Mouse (Mus musculus) CH12.LX (cell line): ENCODE measurements around the gene Tacc2. TPM values are rescaled to one million over a fixed set of nuclear protein-coding genes. Genes with fewer than 3 reads are reported as not detected.

Source experiments
- DNase-seq: peaks from one replicate; pipeline ENCODE4 v3.0.0-alpha.2; 2013; ENCODE audit errors: extremely low read depth
- H3K27ac ChIP-seq: 2 replicates; pipeline ENCODE4 v1.5.1; 2012; ENCODE audit warnings: low read depth, mild to moderate bottlenecking, control low read depth, moderate library complexity; ENCODE audit not compliant: insufficient read depth
- H3K27me3 ChIP-seq: replicated peaks from 2 replicates; pipeline ENCODE3; 2012; ENCODE audit warnings: inconsistent platforms
- H3K36me3 ChIP-seq, 2 experiments: replicated peaks in 1 of 2; 2 replicates each; pipeline versions ENCODE3 to v1.6.1; 2012; ENCODE audit warnings: inconsistent platforms in 1 of 2, low read length in 1 of 2, mild to moderate bottlenecking in 1 of 2, mixed read lengths in 1 of 2, moderate library complexity in 1 of 2; ENCODE audit not compliant: control insufficient read depth in 1 of 2, insufficient read depth in 1 of 2
- H3K4me1 ChIP-seq, 2 experiments: 2 replicates each; pipeline ENCODE4 v1.6.1; 2012; ENCODE audit warnings: inconsistent platforms in 1 of 2, moderate library complexity in 1 of 2; ENCODE audit not compliant: insufficient read depth in 2 of 2, control insufficient read depth in 1 of 2
- H3K4me2 ChIP-seq: 2 replicates; pipeline ENCODE4 v1.6.1; 2012; ENCODE audit warnings: low read depth, mild to moderate bottlenecking, control low read depth; ENCODE audit not compliant: poor library complexity, insufficient read depth, severe bottlenecking
- H3K4me3 ChIP-seq, 3 experiments: fragments of 150-350 bp in 1 of 3; sonication (generic) in 1 of 3; replicated peaks in 1 of 3; 2 replicates each; pipeline versions ENCODE3 to v1.5.1; 2011 to 2012; ENCODE audit warnings: low read depth in 2 of 3, low read length in 2 of 3, mild to moderate bottlenecking in 2 of 3, moderate library complexity in 2 of 3, control low read depth in 1 of 3, improper control_type of control experiment in 1 of 3, inconsistent platforms in 1 of 3, mixed read lengths in 1 of 3; ENCODE audit not compliant: poor library complexity in 1 of 3
- H3K79me2 ChIP-seq: replicated peaks from 2 replicates; pipeline ENCODE4 v1.6.1; 2012; ENCODE audit warnings: mild to moderate bottlenecking, moderate library complexity; ENCODE audit not compliant: control insufficient read depth, poor library complexity, insufficient read depth, severe bottlenecking; ENCODE audit errors: extremely low read depth
- H3K9ac ChIP-seq: 2 replicates; pipeline ENCODE4 v1.6.1; 2012; ENCODE audit warnings: low read depth, mild to moderate bottlenecking, control low read depth, moderate library complexity; ENCODE audit not compliant: insufficient read depth
- H3K9me3 ChIP-seq: replicated peaks from 2 replicates; pipeline ENCODE3; 2012; ENCODE audit warnings: low read length, inconsistent platforms, mixed read lengths
- CTCF ChIP-seq, 2 experiments: IDR thresholded peaks in 1 of 2; conservative IDR thresholded peaks in 1 of 2; 2 replicates each; pipeline ENCODE4 v1.5.1; 2011 to 2012; ENCODE audit warnings: low read depth in 2 of 2, low read length in 2 of 2, improper control_type of control experiment in 1 of 2, inconsistent platforms in 1 of 2, mild to moderate bottlenecking in 1 of 2, moderate library complexity in 1 of 2
- E2F4 ChIP-seq: IDR thresholded peaks from 2 replicates; pipeline ENCODE4 v1.6.1; 2011; ENCODE audit warnings: low read depth, low read length, improper control_type of control experiment; ENCODE audit not compliant: insufficient replicate concordance
- GABPA ChIP-seq: IDR thresholded peaks from 2 replicates; pipeline ENCODE4 v1.6.1; 2012; ENCODE audit warnings: low read depth, low read length, improper control_type of control experiment, inconsistent platforms; ENCODE audit not compliant: insufficient replicate concordance
- HCFC1 ChIP-seq: IDR thresholded peaks from 2 replicates; pipeline ENCODE4 v1.6.1; 2012; ENCODE audit warnings: low read depth, mild to moderate bottlenecking, inconsistent platforms, low read length, improper control_type of control experiment
- IRF4 ChIP-seq: IDR thresholded peaks from 2 replicates; pipeline ENCODE4 v1.6.1; 2014; ENCODE audit warnings: low read depth, mild to moderate bottlenecking, inconsistent platforms, low read length, improper control_type of control experiment
- JUN ChIP-seq: IDR thresholded peaks from 2 replicates; pipeline ENCODE4 v1.6.1; 2011; ENCODE audit warnings: low read depth, mild to moderate bottlenecking, low read length, improper control_type of control experiment, moderate library complexity; ENCODE audit not compliant: insufficient read depth
- MXI1 ChIP-seq: IDR thresholded peaks from 2 replicates; pipeline ENCODE4 v1.6.1; 2011; ENCODE audit warnings: mild to moderate bottlenecking, low read depth, low read length, improper control_type of control experiment
- NRF1 ChIP-seq: IDR thresholded peaks from 2 replicates; pipeline ENCODE4 v1.6.1; 2014; ENCODE audit warnings: low read depth, mild to moderate bottlenecking, inconsistent platforms, low read length, improper control_type of control experiment, moderate library complexity
- POLR2A ChIP-seq: IDR thresholded peaks from 2 replicates; pipeline ENCODE4 v1.6.1; 2011; ENCODE audit warnings: low read depth, mild to moderate bottlenecking, improper control_type of control experiment, low read length
- RCOR1 ChIP-seq: conservative IDR thresholded peaks from 2 replicates; pipeline ENCODE4 v1.6.1; 2012; ENCODE audit warnings: low read depth, mild to moderate bottlenecking, inconsistent platforms, low read length, improper control_type of control experiment
- TCF12 ChIP-seq: IDR thresholded peaks from 2 replicates; pipeline ENCODE4 v1.6.1; 2014; ENCODE audit warnings: low read depth, mild to moderate bottlenecking, inconsistent platforms, low read length, improper control_type of control experiment
- USF1 ChIP-seq: IDR thresholded peaks from 2 replicates; pipeline ENCODE4 v1.6.1; 2014; ENCODE audit warnings: low read depth, mild to moderate bottlenecking, inconsistent platforms, low read length, improper control_type of control experiment
- ZKSCAN1 ChIP-seq: IDR thresholded peaks from 2 replicates; pipeline ENCODE4 v1.6.1; 2012; ENCODE audit warnings: low read depth, inconsistent platforms, low read length, improper control_type of control experiment, borderline replicate concordance
- ZMIZ1 ChIP-seq: IDR thresholded peaks from 2 replicates; pipeline ENCODE4 v1.6.1; 2012; ENCODE audit warnings: low read depth, mild to moderate bottlenecking, inconsistent platforms, low read length, improper control_type of control experiment
- dilution Hi-C: fragments of 300-500 bp; cut with MboI; formaldehyde crosslinking; loops from 2 replicates; pipeline ENCODE4 v1.14.3; 2020; ENCODE audit warnings: low sequenced_read_pairs; ENCODE audit not compliant: extremely low pct_unique_long_range_greater_than_20kb, extremely low pct_ligation_motif_present
- in situ Hi-C: fragments of 300-500 bp; cut with MboI; formaldehyde crosslinking; loops from 3 replicates; pipeline ENCODE4 v1.14.3; 2019; ENCODE audit warnings: low sequenced_read_pairs, low pct_ligation_motif_present, low pct_unique_long_range_greater_than_20kb, mixed read lengths
- polyA plus RNA-seq: library from polyadenylated mRNA; unstranded; fragments of >175 nt; gene quantifications from 2 replicates; pipeline ENCODE4 v1.2.1, GENCODE M21; 2012; ENCODE audit warnings: low read depth; ENCODE audit not compliant: insufficient read length
- total RNA-seq, 2 experiments: library from RNA; depleted of rRNA; stranded (reverse); fragments of 300-350 nt in 1 of 2; fragments of >200 nt in 1 of 2; gene quantifications; 2 replicates each; pipeline ENCODE4 v1.2.3; 2012 to 2014

The Tacc2 gene
- total and polyA plus RNA-seq, 3 experiments, result 0.13 to 0.41 TPM; not detected in 1

- no peak for DNase-seq
- peaks cover 11 to 46% of the 10 kb centered on the region in 2 experiments for H3K4me1 ChIP-seq
- H3K79me2 ChIP-seq, result no peaks in the 10 kb centered on the region
- peaks cover 3% of the 10 kb centered on the region for H3K27me3 ChIP-seq
- H3K27ac ChIP-seq, result no peak within 1 kb of the TSS
- H3K36me3 ChIP-seq, result no peaks in the 10 kb centered on the region
- no peak within 1 kb of the TSS for H3K4me2 ChIP-seq
- H3K9ac ChIP-seq, result no peak within 1 kb of the TSS
- H3K4me3 ChIP-seq, result no peak within 1 kb of the TSS
- TF ChIP-seq HCFC1, result no peak
- no peak for TF ChIP-seq ZMIZ1
- TF ChIP-seq MXI1, result no peak
- TF ChIP-seq, all 38 proteins: peak for 0
- no peaks in the 10 kb centered on the region for H3K9me3 ChIP-seq
- dilution Hi-C loops, result no loop called here
- in situ Hi-C loops, result no loop called here
Measured at GRCm38 (mm10) chr7:130572821-130573220, 4.4 kb upstream of the Tacc2 start, which contains the start of gene Nsmce4a. Nsmce4a (minus strand) TSS chr7:130573118.

- peaks cover 11 to 46% of the 10 kb centered on the region in 2 experiments for H3K4me1 ChIP-seq
- dilution Hi-C loops (no loop called here), in situ Hi-C loops (no loop called here)
- H3K27ac ChIP-seq, result no peak overlapping the region
- no peak overlapping the region for H3K4me2 ChIP-seq
- no peaks in the 10 kb centered on the region for H3K9me3 ChIP-seq
- no peak overlapping the region for H3K9ac ChIP-seq
- no peaks in the 10 kb centered on the region for H3K36me3 ChIP-seq
- TF ChIP-seq ZMIZ1 (no peak), CTCF (conservative IDR thresholded peaks at IDR 0.05 in 1 of 2, IDR thresholded peaks at IDR 0.05 in 1 of 2; ENCODE audit: low read depth in 2 of 2, low read length in 2 of 2) (no peak), RCOR1 (no peak), USF1 (no peak), E2F4 (no peak), TCF12 (no peak), IRF4 (no peak), GABPA (no peak), POLR2A (no peak), JUN (no peak), NRF1 (no peak), ZKSCAN1 (no peak)
- H3K27me3 ChIP-seq, result peaks cover 3% of the 10 kb centered on the region
- no peaks in the 10 kb centered on the region for H3K79me2 ChIP-seq
- DNase-seq, result no peak
- no peak overlapping the region for H3K4me3 ChIP-seq
Measured at GRCm38 (mm10) chr7:130573746-130574145, 3.5 kb upstream of the Tacc2 start.
